Mouse (Mus musculus): Measurements from ENCODE around the gene Klk4. TPM values are rescaled to one million over a fixed set of nuclear protein-coding genes. Genes with fewer than 3 reads are reported as not detected.

Klk4 gene
- total RNA-seq, 2 experiments from 2014 or later = not detected

DNA sequence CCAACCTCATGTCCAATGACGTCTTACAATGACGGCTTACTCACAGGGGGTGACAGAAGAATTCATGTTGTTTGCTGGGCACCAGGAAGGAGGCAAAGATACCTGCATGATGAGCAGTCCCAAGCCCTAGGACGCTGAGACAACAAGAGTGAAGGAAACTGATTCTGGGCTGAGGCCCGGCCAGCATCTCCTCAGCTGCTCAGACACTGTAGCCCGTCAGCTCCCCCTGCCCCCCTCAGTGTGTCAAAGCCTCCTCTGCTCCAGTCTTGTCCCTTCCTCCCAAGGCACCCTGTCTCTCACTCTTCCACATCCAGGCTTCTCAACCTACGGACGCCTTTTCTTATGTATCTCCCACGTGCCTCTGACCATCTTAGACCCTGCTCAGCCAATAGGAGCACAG lies 37.9 kb downstream of the Klk4 start:
- DNase-seq = no peak
- intact Hi-C loops (cut with DNase I) = no loop called here

DNA sequence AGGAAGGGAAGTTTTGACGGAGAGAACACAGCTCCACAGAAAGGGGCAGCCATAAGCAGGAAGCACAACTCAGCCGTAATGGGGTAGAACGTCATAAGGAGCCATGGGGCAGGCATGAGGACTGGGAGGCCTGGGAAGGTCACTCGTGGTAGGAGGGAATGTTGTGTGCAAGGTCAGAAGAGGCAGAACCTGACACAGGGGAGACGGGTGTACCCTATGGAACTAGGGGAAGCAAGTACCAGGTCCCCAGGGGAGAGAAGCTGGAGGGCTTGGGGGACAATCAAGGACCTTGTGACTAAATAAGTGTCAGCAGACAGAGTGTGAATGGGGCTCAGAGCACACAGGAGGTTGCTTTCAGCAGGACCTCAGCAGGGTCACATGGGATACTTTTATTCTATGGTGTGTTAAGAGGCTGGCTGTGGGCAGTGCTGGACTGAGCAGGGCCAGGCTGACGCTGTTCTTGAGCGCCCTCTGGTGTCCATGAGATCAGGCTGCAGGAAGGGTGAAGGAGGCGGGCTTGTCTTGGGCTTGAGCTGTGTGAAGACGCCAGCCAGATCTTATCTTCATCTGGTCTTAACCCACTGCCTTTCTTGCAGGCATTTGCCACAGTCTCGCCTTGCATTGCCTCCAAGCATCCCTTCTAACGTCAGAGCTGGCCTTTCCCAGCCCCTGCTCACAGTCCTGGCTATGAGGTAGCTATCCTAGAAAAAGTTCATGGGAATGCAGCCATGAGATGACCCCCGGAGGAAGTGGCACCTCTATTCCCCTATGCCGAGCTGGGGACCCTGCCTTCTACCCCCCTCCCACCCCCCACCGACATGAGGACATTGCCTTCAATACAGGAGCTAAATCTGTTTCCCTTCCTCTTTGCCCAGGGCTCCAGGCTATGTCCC lies 38.8 kb downstream of the Klk4 start:
- intact Hi-C loops (cut with DNase I) = loop anchor here (2.0 kb wide), 1 partner anchor 47 kb away; no protein-coding TSS in a partner anchor
- peak; percentile 52 to 78 for DNase-seq

DNA sequence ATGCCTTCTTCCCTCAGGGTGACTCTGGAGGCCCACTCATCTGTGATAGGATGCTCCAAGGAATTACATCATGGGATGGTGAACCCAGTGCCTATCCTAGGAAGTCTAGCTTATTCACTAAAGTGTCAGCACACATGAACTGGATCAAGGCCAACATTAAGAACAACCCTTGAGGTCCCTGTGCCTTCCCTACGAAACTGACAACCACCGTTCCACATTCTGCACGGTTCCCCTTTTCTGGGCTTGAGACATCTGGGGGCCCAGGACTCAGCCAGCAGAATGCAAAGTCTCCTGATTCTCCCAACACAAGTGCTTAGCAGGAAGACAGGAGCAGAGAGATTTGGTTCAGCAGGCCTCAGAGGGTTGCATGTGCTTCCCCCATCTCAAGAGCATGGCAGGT lies 39.6 kb downstream of the Klk4 start:
- intact Hi-C loops (cut with DNase I) = loop anchor here (2.0 kb wide), 1 partner anchor 48 kb away; no protein-coding TSS in a partner anchor
- DNase-seq = no peak

DNA sequence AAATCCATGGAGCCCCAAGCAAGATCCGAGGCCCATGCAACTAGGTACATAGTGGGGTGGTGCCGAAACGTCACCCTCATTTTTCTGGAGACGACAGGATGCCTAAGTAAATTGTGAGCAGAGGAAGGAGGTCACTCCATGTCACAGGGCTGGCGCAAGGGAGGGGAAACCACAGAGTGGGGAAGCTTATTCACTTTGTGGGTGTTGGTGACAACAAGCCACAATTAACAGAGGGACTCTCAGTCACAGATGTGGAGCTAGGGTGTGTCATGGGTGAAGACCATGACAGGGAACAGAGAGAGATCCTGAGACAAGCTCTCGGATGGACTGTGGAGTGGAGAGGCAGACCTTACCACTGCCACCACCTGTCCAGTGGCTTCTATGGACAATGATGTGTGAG lies 40.1 kb downstream of the Klk4 start:
- intact Hi-C loops (cut with DNase I) = loop anchor here (2.0 kb wide), 1 partner anchor 48 kb away; no protein-coding TSS in a partner anchor
- DNase-seq = no peak

DNA sequence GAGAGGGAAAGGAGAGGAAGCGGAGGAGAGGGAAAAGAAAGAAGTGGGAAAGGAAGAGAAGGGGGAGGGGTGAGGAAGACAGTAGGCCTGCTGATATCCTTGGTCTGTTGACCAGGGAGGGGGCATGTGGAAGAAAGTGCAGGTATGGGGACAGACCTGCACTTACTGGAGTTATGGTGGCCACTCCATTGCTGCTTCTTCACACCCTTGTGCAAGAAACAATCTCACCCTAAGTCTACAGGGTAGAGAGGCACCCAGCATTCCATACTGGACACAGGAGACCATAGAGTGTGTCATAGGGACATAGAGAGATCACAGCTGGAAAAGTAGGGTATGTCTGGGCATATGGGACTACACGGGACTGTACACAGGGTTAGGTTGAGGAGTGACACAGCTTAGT lies 41.0 kb downstream of the Klk4 start:
- DNase-seq = no peak
- intact Hi-C loops (cut with DNase I) = loop anchor here (2.0 kb wide), 1 partner anchor 49 kb away; no protein-coding TSS in a partner anchor

DNA sequence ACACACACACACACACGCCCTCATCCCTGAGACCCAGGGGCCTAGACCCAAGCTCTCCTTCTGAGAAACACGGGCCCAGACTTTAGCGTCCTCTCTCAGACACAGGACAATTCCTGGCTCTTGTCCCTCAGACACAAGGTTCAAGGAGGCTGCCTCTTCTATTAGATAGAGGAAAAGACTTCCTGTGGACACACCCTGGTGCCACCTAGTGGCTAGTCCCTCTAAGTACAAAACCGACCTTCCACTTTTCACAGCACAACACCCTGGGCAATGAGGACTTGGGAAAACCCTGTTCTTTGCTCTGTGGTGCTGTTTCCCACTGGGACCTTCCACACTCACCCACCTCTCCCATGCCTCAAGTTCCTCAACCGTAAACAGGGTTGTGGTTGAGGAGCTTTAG lies 45.0 kb downstream of the Klk4 start:
- peak in 1 of 2 experiments; percentile 15 for DNase-seq
- intact Hi-C loops (cut with DNase I) = no loop called here

DNA sequence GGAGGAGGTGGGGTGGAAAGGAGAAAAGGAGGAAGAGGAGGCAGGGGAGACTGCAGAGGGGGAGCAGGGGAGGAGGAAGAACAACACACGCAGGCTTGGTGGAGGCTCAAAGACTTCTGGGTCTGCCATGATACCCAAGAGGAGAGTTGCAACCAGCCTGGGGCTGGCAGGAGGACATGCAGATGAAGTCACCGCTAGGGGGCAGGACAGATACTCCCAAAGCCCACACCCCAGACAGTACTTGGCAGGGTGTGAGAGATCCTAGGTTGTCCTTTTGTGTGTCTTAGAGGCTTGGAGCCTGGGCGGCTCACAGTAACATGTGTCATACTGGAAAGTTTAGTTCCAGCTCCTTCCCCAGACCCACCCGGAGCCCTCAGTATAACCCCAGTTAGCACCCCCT lies 47.6 kb downstream of the Klk4 start:
- intact Hi-C loops (cut with DNase I) = no loop called here
- DNase-seq = no peak

DNA sequence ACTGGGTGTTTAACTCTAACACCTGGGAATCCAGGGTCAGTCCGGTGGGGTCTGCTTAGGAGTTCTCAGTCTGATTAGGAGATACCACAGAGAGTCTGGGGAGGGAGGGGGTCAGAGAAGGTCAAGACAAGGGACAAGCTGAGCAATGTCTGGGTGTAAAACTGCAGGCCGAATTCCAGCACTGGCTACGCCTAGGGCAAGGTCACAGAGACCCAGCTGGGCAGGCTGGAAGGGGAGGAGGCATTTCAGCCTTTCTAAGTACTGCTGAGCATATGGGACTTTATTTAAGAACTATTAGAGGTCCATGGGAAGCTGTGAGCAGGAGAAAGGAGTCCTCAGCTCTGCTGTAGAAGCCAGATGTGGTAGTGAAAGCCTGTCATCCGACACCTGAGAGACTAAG lies 51.4 kb downstream of the Klk4 start:
- DNase-seq = no peak
- intact Hi-C loops (cut with DNase I) = no loop called here

DNA sequence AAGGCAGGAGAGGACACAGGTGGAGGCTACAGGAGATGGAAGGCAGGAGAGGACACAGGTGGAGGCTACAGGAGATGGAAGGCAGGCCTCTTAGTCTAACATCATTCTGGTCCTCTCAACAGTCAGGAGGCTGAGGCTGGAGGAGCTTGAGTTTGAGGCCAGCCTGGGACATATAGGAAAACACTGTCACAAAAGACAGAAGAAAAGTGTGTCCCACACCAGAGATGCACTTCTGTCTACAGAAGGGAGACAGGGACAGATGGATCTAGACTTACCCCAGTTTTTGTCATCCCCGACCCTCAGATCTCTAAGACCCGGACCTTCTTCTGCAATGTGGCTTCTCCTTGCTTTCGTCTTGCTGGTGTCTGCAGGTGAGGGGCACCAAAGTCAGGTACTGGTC lies 52.5 kb downstream of the Klk4 start, which contains the start of gene Klk15:
Gene Klk15, plus strand, starts transcription at position 301 of the 400 bp plus-strand sequence.
- DNase-seq = no peak
- intact Hi-C loops (cut with DNase I) = no loop called here

DNA sequence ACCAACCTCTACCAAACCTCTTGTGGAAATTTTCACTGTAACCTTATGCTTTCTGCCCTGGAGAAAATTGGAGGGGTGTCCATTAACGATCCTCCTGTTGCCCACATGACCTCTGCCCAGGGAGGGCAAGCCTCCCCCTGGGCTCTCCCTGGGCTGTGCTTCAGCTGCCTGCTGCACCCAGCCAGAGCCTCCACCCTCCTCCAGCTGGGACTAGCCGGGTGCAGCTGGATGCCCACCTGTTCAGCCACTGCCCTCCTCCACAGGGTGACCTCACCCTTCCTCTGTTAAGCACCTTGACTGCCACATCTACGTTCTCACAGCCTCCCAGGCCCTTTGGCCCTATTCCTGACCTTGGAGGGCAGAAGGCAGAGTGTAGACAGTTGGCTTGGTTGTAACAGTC lies 53.8 kb downstream of the Klk4 start:
- no peak for DNase-seq
- intact Hi-C loops (cut with DNase I) = no loop called here

Other genes starting within 250 kb of the Klk4 start
- not detected for gene Ceacam18, start 246.5 kb upstream of the Klk4 start, total RNA-seq (2021)
- under 1 TPM; 0.81 to 0.94 TPM for gene Siglece, start 221.0 kb upstream of the Klk4 start, total RNA-seq (2021)
- 1 to 10 TPM; 4.8 to 5.4 TPM for gene Ctu1, start 209.1 kb upstream of the Klk4 start, total RNA-seq (2021)
- not detected for gene Klk14, start 190.7 kb upstream of the Klk4 start, total RNA-seq (2021)
- gene Klk13, start 168.6 kb upstream of the Klk4 start, total RNA-seq (2021) = not detected
- not detected for gene Klk12, start 112.3 kb upstream of the Klk4 start, total RNA-seq (2021)
- gene Klk11, start 106.6 kb upstream of the Klk4 start, total RNA-seq (2021) = not detected
- gene Klk10, start 100.1 kb upstream of the Klk4 start, total RNA-seq (2021) = not detected
- gene Klk9, start 89.3 kb upstream of the Klk4 start, total RNA-seq (2021) = not detected
- 10 to 100 TPM; 13.0 to 19.9 TPM for gene Klk8, start 83.6 kb upstream of the Klk4 start, total RNA-seq (2021)
- not detected for gene Klk7, start 69.9 kb upstream of the Klk4 start, total RNA-seq (2021)
- not detected for gene Klk6, start 56.7 kb upstream of the Klk4 start, total RNA-seq (2021)
- gene Klk5, start 39.2 kb upstream of the Klk4 start, total RNA-seq (2021) = not detected
- gene Klk15, start 52.6 kb downstream of the Klk4 start, total RNA-seq (2021) = not detected
- gene Klk1b8, start 69.5 kb downstream of the Klk4 start, total RNA-seq (2021) = not detected
- not detected for gene Klk1b1, start 85.6 kb downstream of the Klk4 start, total RNA-seq (2021)
- gene Klk1b9, start 94.9 kb downstream of the Klk4 start, total RNA-seq (2021) = not detected
- gene Klk1b11, start 114.7 kb downstream of the Klk4 start, total RNA-seq (2021) = not detected
- not detected for gene Klk1b26, start 131.0 kb downstream of the Klk4 start, total RNA-seq (2021)
- not detected for gene Klk1b27, start 171.1 kb downstream of the Klk4 start, total RNA-seq (2021)
- gene Klk1b21, start 221.2 kb downstream of the Klk4 start, total RNA-seq (2021) = not detected
- gene Klk1b22, start 231.5 kb downstream of the Klk4 start, total RNA-seq (2021) = not detected

Data from heart, postnatal 10 days (tissue).